Mouse (Mus musculus): ENCODE measurements around the gene Nrxn1. TPM values are rescaled to one million over a fixed set of nuclear protein-coding genes. Genes with fewer than 3 reads are reported as not detected.
A peak's percentile ranks its signal among the peaks of the same experiment; 100 is the strongest.

The Nrxn1 gene
- 100 to 1,000 TPM; 718 to 743 TPM for total RNA-seq (2021)

DNA sequence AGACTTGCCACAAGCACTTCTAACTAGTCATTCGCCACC, at the start of gene Nrxn1:
Nrxn1 (minus strand) TSS at position 30 of the 39 bp plus-strand sequence.
- intact Hi-C loops (cut with DNase I) = no loop called here
- no peak for DNase-seq (ENCODE audit: extremely low spot score in 1 of 2, low spot score in 2 of 2)

GRCm38 (mm10) chr17:91136859-91137258, 44.0 kb upstream of the Nrxn1 start:
- intact Hi-C loops (cut with DNase I) = no loop called here
- DNase-seq (ENCODE audit: extremely low spot score in 1 of 2, low spot score in 2 of 2) = no peak

- DNase-seq (ENCODE audit: extremely low spot score in 1 of 2, low spot score in 2 of 2) = no peak
- intact Hi-C loops (cut with DNase I) = no loop called here
Observed at GRCm38 (mm10) chr17:91112880-91113628, 20.2 kb upstream of the Nrxn1 start.

DNA sequence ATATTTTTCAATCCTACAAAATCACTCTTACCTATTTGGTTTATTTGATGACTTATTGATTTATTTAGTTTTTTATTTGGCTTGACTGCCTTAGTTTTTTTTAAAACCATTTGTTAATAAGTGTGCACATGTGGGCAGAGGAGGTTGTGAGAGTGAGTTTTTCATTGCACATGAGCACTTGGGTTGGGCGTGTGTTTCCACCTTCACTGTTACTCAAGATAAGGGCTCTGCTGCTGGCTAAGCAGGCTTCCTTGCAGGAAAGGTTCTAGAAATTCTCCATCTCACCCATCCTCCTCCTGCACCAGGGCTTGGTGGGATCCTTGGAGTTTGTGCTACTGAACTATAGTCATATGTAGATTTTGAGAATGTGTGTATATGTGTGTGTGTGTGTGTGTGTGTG, 19.2 kb upstream of the Nrxn1 start:
- no peak for DNase-seq (ENCODE audit: extremely low spot score in 1 of 2, low spot score in 2 of 2)
- intact Hi-C loops (cut with DNase I) = no loop called here

- DNase-seq (ENCODE audit: extremely low spot score in 1 of 2, low spot score in 2 of 2) = peak; percentile 50 to 77
- intact Hi-C loops (cut with DNase I) = no loop called here
Observed at GRCm38 (mm10) chr17:91093081-91093875, 407 bp upstream of the Nrxn1 start.

DNA sequence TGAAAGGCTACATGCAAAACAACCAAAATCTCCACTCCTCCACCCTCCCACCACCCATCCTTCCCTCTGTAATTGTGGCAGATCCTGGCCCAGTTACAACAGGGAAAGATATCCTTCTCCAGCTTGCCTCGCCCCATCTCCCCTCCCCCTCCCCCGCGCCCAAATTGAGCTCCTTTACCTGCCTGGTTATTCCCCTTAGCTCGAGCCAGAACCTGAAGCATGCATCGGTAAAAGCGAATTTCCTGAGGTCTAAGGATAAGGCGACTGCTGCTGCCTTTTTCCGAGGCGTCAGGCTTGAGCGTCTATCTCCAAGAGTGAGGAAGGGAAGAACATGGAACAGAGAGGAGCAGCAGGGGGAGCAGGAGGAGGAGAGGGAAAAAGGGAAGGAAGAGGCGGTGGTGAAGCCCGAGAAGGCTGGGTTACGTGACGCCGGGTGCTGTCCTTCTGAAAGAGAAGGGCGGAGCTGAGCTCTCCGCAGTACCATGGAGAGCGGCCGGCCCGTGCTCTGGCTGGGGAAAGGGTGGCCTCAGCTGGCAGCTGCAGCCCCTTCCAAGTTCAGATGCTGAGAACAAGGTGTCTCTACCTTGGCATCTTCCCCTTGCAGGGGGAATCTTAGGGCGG, 340 bp downstream of the Nrxn1 start:
- intact Hi-C loops (cut with DNase I) = no loop called here
- DNase-seq (ENCODE audit: extremely low spot score in 1 of 2, low spot score in 2 of 2) = peak; percentile 85

DNA sequence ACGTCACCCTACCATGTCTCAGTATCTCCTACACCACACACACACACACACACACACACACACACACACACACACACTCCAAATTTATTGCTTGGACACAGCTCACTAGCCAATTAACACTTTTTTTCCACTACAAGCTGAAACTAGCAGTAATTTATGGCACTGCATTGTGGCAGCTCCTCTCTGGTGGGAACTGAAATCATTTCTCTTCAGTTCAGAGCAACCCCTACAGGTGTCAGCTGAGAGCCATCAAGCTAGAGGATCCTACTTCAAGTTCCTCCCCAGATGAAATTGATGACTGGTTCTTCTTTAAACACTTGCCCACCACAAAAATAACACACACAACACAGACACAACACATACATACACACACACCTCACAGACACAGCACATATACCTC, 2.2 kb downstream of the Nrxn1 start:
- intact Hi-C loops (cut with DNase I) = no loop called here
- peak; percentile 24 to 46 for DNase-seq (ENCODE audit: extremely low spot score in 1 of 2, low spot score in 2 of 2)

DNA sequence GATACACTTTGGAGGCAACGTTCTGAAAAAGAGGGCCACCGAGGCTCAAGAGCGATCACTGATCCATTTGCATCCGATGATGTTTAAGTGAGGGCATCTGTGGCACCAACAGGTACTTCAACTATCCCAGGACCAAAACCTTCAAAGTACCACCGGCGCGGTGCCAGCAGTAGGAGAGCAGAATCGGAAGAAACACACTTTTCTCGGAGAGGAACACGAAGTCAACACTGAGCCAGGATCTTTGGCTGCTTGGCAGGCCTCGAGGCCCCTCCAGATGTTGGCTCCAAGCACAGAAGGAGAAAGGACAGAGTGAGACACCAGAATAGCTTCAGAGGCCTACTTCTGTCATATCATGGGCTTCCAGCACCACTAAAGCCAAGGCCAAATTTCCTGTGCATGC, 3.9 kb downstream of the Nrxn1 start:
- peak in 1 of 2 experiments; percentile 23 for DNase-seq (ENCODE audit: extremely low spot score in 1 of 2, low spot score in 2 of 2)
- intact Hi-C loops (cut with DNase I) = loop anchor here (5.0 to 10.0 kb wide), 3 partner anchors 94 to 462 kb away; no protein-coding TSS in a partner anchor

DNA sequence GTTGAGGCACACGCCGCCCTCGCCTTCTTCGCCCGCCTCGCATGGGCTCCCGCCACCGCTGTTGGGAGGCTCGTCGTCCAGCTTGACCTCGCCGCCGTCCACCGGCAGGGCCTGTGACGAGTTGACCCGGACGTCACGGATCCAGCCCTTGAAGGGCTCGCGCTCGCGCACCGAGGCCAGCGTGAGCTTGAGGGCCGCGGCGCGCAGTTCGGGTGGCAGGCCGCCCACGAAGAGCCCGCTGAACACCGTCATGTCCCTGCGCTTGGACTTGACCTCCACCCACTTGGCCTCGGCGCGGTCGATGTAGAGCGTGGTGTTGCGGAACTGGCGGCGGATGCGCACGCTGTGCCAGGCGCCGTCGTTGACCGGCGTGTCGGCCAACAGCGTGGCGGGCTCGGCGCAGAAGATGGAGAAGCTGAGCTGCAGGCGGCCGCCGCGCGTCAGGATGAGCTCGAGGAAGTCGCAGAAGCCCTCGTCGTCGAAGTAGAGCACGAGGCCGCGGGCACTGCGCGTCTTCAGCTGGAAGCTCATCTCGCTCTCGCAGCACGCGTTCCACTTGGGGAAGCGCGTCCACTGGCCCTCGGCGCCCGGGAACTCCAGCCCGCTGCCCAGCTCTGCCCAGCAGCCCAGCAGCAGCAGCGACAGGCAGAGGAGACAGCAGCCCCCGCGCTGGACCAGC, 4.7 kb downstream of the Nrxn1 start:
- DNase-seq (ENCODE audit: extremely low spot score in 1 of 2, low spot score in 2 of 2) = peak in 1 of 2 experiments; percentile 43
- intact Hi-C loops (cut with DNase I) = loop anchor here (5.0 to 10.0 kb wide), 3 partner anchors 93 to 461 kb away; no protein-coding TSS in a partner anchor

- intact Hi-C loops (cut with DNase I) = loop anchor here (5.0 to 10.0 kb wide), 3 partner anchors 92 to 459 kb away; no protein-coding TSS in a partner anchor
- no peak for DNase-seq (ENCODE audit: extremely low spot score in 1 of 2, low spot score in 2 of 2)
Observed at GRCm38 (mm10) chr17:91086412-91086811, 6.5 kb downstream of the Nrxn1 start.

- DNase-seq (ENCODE audit: extremely low spot score in 1 of 2, low spot score in 2 of 2) = no peak
- intact Hi-C loops (cut with DNase I) = loop anchor here (5.0 to 10.0 kb wide), 3 partner anchors 91 to 458 kb away; no protein-coding TSS in a partner anchor
Observed at GRCm38 (mm10) chr17:91085416-91085815, 7.5 kb downstream of the Nrxn1 start.

GRCm38 (mm10) chr17:91079096-91079495, 13.8 kb downstream of the Nrxn1 start:
- DNase-seq (ENCODE audit: extremely low spot score in 1 of 2, low spot score in 2 of 2) = no peak
- intact Hi-C loops (cut with DNase I) = no loop called here

DNA sequence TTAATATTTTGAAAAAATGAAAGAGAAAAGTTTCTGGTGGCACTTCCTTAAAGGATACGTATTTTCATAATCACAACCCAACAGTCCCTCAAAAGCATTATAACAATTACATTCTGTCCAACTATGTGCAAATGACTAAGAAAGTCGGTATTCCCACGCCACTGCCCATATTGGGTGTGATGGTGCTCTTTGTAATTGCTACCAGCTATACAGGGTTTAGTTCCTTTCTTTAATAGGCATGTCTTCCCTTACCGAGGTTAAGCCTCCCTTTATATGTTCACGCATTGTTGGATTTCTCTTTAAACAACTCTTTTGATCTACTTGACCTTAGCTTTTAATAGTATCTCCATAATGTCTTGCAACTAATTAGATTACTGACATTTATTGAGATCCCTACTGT, 18.1 kb downstream of the Nrxn1 start:
- intact Hi-C loops (cut with DNase I) = no loop called here
- no peak for DNase-seq (ENCODE audit: extremely low spot score in 1 of 2, low spot score in 2 of 2)

- intact Hi-C loops (cut with DNase I) = no loop called here
Observed at GRCm38 (mm10) chr17:91033466-91033865, 59.4 kb downstream of the Nrxn1 start.

GRCm38 (mm10) chr17:91025061-91025623, 67.7 kb downstream of the Nrxn1 start:
- no peak for DNase-seq (ENCODE audit: extremely low spot score in 1 of 2, low spot score in 2 of 2)
- intact Hi-C loops (cut with DNase I) = no loop called here

More at GRCm38 (mm10) chr17:91033466-91033865, 59.4 kb downstream of the Nrxn1 start:
- no peak for DNase-seq (ENCODE audit: extremely low spot score in 1 of 2, low spot score in 2 of 2)

DNA sequence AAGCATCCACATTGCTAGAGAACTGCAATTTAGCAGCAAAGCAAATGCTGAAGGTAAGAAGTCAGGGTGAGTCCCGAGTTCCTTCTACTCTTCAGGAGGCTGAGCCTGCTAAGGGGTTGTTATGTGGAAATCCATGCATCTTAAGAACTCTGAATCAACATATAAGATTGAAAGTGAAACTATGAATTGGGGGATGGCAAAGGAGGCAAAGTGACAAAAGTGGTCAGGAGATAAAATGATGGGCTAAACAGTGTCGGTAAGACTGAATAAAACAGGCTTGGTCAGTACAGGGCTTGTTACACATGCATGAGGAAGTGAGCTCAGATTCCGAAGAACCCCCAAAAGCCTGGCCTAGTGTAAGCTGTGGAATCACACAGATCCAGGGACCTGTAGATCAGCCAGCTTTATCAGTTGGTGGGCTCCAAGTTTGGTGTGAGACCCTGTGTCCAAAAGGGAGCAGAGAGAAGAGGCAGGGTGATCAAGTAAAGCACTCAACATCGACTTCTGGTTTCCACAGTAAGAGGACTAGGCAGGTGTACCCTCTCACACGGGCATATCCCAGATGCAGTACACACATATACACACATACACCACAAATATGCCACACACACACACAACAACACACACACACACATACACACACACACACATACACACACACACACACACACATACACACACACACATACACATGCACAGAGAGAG, 85.3 kb downstream of the Nrxn1 start:
- DNase-seq (ENCODE audit: extremely low spot score in 1 of 2, low spot score in 2 of 2) = no peak
- intact Hi-C loops (cut with DNase I) = no loop called here

DNA sequence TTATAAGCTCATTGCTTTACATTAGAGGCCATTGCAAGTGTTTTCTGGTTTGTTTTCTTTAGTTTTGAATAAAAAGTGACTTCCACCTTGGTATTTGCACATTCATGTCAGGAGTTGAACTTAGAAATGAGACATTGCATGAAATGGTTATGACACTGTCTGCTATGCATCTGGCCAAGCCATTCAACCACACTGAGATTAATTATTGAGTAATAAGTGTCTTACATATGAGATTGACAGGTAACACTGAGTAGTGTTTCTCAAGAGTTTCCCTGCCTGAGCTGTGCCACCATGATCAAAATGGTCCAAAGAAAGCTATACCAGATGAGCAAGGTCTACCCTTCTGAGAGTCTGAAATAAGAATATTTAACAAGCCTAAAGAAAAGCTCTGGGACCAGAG, 92.5 kb downstream of the Nrxn1 start:
- no peak for DNase-seq (ENCODE audit: extremely low spot score in 1 of 2, low spot score in 2 of 2)
- intact Hi-C loops (cut with DNase I) = no loop called here

DNA sequence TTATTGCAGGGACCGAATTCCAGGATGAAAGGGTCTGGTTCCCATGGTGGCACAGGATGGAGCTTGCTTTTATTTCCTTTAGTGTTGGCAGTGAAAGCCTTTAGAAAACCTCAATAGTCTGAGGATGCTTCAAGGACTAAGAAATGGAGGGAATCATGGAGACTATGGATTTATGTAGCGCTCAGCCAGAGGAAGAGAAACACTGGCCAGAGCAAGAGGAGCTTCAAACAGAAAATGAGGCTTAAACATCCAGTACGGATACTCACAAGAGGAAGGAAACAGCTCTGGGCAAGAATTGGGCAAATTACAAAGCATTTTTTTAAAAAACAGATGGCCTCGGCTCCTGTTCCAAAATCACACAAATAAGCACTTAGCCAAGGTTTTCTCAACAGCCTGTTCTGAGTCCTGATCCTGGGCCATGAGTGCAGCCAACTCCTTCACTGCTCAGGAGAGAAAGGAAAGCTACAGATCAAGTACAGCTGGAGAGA, 93.2 kb downstream of the Nrxn1 start:
- intact Hi-C loops (cut with DNase I) = loop anchor here (10.0 kb wide), 1 partner anchor 85 kb away; no protein-coding TSS in a partner anchor
- peak in 1 of 2 experiments; percentile 44 for DNase-seq (ENCODE audit: extremely low spot score in 1 of 2, low spot score in 2 of 2)

Measured in left cerebral cortex, postnatal 10 days (tissue).